Mouse (Mus musculus) MEL (cell line): Measurements from ENCODE around the gene Lamb3.

ENCODE experiments used
- CHD1 ChIP-seq: IDR thresholded peaks from 2 replicates; pipeline ENCODE4 v1.6.1; 2012; ENCODE audit warnings: low read depth, mild to moderate bottlenecking, inconsistent platforms, low read length, improper control_type of control experiment
- CTCF ChIP-seq, 3 experiments: IDR thresholded peaks in 2 of 3; conservative IDR thresholded peaks in 1 of 3; 2 replicates each; pipeline ENCODE4 v1.5.1; 2011 to 2012; ENCODE audit warnings: low read length in 3 of 3, low read depth in 2 of 3, mild to moderate bottlenecking in 2 of 3, improper control_type of control experiment in 1 of 3, inconsistent platforms in 1 of 3, mixed read lengths in 1 of 3, moderate library complexity in 1 of 3; ENCODE audit not compliant: control insufficient read depth in 1 of 3, insufficient read depth in 1 of 3, poor library complexity in 1 of 3, severe bottlenecking in 1 of 3
- EP300 ChIP-seq, 2 experiments: IDR thresholded peaks; 2 replicates each; pipeline ENCODE4 v1.6.1; 2011; ENCODE audit warnings: improper control_type of control experiment in 2 of 2, low read length in 2 of 2, low read depth in 1 of 2, mild to moderate bottlenecking in 1 of 2
- ETS1 ChIP-seq: IDR thresholded peaks from 2 replicates; pipeline ENCODE4 v1.6.1; 2012; ENCODE audit warnings: low read depth, mild to moderate bottlenecking, inconsistent platforms, low read length, improper control_type of control experiment, moderate library complexity
- HCFC1 ChIP-seq: IDR thresholded peaks from 2 replicates; pipeline ENCODE4 v1.6.1; 2012; ENCODE audit warnings: low read depth, mild to moderate bottlenecking, inconsistent platforms, low read length, improper control_type of control experiment, moderate library complexity
- MAZ ChIP-seq: IDR thresholded peaks from 2 replicates; pipeline ENCODE4 v1.6.1; 2012; ENCODE audit warnings: low read depth, mild to moderate bottlenecking, inconsistent platforms, low read length, improper control_type of control experiment
- POLR2A ChIP-seq, 2 experiments: IDR thresholded peaks; 2 replicates each; pipeline ENCODE4 v1.6.1; 2011 to 2012; ENCODE audit warnings: low read length in 2 of 2, mild to moderate bottlenecking in 2 of 2, control low read depth in 1 of 2, improper control_type of control experiment in 1 of 2, low read depth in 1 of 2, moderate library complexity in 1 of 2; ENCODE audit not compliant: control insufficient read depth in 1 of 2, insufficient read depth in 1 of 2, poor library complexity in 1 of 2
- POLR2AphosphoS2 ChIP-seq: IDR thresholded peaks from 2 replicates; pipeline ENCODE4 v1.6.1; 2011; ENCODE audit warnings: low read length, improper control_type of control experiment
- RCOR1 ChIP-seq: IDR thresholded peaks from 2 replicates; pipeline ENCODE4 v1.6.1; 2012; ENCODE audit warnings: low read depth, mild to moderate bottlenecking, inconsistent platforms, low read length, improper control_type of control experiment
- ZC3H11A ChIP-seq: IDR thresholded peaks from 2 replicates; pipeline ENCODE4 v1.6.1; 2012; ENCODE audit warnings: low read depth, mild to moderate bottlenecking, inconsistent platforms, low read length, improper control_type of control experiment
- ZKSCAN1 ChIP-seq: IDR thresholded peaks from 2 replicates; pipeline ENCODE4 v1.6.1; 2012; ENCODE audit warnings: low read depth, mild to moderate bottlenecking, inconsistent platforms, low read length, improper control_type of control experiment, moderate library complexity

- TF ChIP-seq POLR2AphosphoS2 (no peak), MAZ (no peak), CTCF (IDR thresholded peaks at IDR 0.05 in 2 of 3, conservative IDR thresholded peaks at IDR 0.05 in 1 of 3; ENCODE audit: control insufficient read depth in 1 of 3, insufficient read depth in 1 of 3, low read depth in 2 of 3, low read length in 3 of 3, poor library complexity in 1 of 3, severe bottlenecking in 1 of 3) (no peak), ZC3H11A (no peak), EP300 (IDR thresholded peaks at IDR 0.05; ENCODE audit: low read depth in 1 of 2, low read length in 2 of 2) (no peak), CHD1 (no peak), RCOR1 (no peak), ZKSCAN1 (no peak), POLR2A (IDR thresholded peaks at IDR 0.05; ENCODE audit: control insufficient read depth in 1 of 2, insufficient read depth in 1 of 2, low read depth in 1 of 2, low read length in 2 of 2, poor library complexity in 1 of 2) (no peak), ETS1 (no peak), HCFC1 (no peak)
Observed at GRCm38 (mm10) chr1:193310519-193311085, 103.1 kb downstream of the Lamb3 start.
